Mouse (Mus musculus): ENCODE measurements around the gene Sub1. TPM values are rescaled to one million over a fixed set of nuclear protein-coding genes. Genes with fewer than 3 reads are reported as not detected.

Sub1 gene
- polyA plus RNA-seq, 2 experiments: 226 to 728 TPM

DNA sequence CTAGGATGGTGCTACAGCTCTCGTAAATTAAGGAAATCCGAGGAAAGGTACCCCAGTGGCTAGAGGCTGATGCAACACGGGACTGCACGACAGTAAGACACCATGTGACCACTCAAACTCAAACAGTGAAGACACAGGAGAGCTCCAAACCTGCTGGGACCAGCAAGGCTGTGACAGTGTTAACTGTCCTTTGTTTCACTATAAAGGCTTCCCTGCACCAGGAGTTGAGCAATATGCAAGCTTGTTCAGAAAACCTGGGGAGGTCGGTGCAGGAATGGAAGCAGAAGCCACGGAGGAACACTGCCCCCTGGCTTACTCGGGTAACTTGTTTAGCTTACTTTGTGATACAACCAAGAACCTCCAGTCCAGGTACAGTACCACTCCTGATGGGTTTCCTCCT, 40.4 kb upstream of the Sub1 start:
- no peak overlapping the region for H3K4me3 ChIP-seq (replicated peaks; ENCODE audit: low read length)
- no peak overlapping the region for H3K27ac ChIP-seq (replicated peaks; ENCODE audit: low read depth, low read length)
- no peaks in the 10 kb centered on the region for H3K27me3 ChIP-seq (ENCODE audit: control insufficient read depth, insufficient read depth, low read length)
- H3K36me3 ChIP-seq (ENCODE audit: control insufficient read depth, insufficient read depth, low read length): no peaks in the 10 kb centered on the region
- H3K4me1 ChIP-seq (ENCODE audit: control insufficient read depth, insufficient read depth, low read length): peaks cover 9% of the 10 kb centered on the region
- ATAC-seq (ENCODE audit: low FRiP score, low read depth) (no peak), DNase-seq (ENCODE audit: low spot score) (no peak)
- no peak overlapping the region for H3K9ac ChIP-seq (ENCODE audit: low read depth, low read length, severe bottlenecking)
- no peaks in the 10 kb centered on the region for H3K9me3 ChIP-seq (ENCODE audit: control insufficient read depth, low read length)
- TF ChIP-seq POLR2A (IDR thresholded peaks at IDR 0.05; ENCODE audit: borderline replicate concordance, extremely low read depth, insufficient read depth, insufficient read length): no peak
- H3K4me2 ChIP-seq (replicated peaks; ENCODE audit: low read depth, low read length, severe bottlenecking): no peak overlapping the region
- WGBS: 44% methylated on average over 7 of the region's 7 CpGs

DNA sequence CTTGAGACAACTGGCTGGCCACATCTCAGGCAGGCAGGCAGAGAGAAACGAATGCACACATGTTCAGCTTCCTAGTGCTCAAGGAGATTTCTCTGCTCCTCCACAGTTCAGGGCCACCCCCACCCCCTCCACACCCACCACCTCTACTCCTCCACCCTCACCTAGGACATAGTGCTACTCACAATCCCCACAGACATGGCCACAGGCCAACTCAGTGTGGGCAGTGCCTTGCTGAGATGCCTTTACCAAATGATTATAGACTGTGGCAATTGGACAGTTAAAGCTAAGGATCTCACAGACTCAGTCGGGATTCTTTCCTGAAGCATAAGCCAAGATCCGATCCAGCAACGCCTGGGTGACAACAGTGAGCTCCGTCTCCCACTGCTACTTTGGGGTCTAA, 39.9 kb upstream of the Sub1 start:
- Histone ChIP-seq H3K9ac (ENCODE audit: low read depth, low read length, severe bottlenecking) (no peak overlapping the region), H3K4me2 (replicated peaks; ENCODE audit: low read depth, low read length, severe bottlenecking) (no peak overlapping the region), H3K4me3 (replicated peaks; ENCODE audit: low read length) (no peak overlapping the region), H3K27me3 (ENCODE audit: control insufficient read depth, insufficient read depth, low read length) (no peaks in the 10 kb centered on the region), H3K4me1 (ENCODE audit: control insufficient read depth, insufficient read depth, low read length) (peaks cover 9% of the 10 kb centered on the region), H3K27ac (replicated peaks; ENCODE audit: low read depth, low read length) (no peak overlapping the region), H3K36me3 (ENCODE audit: control insufficient read depth, insufficient read depth, low read length) (no peaks in the 10 kb centered on the region), H3K9me3 (ENCODE audit: control insufficient read depth, low read length) (no peaks in the 10 kb centered on the region)
- ATAC-seq (ENCODE audit: low FRiP score, low read depth) (no peak), DNase-seq (ENCODE audit: low spot score) (no peak)
- no peak for TF ChIP-seq POLR2A (IDR thresholded peaks at IDR 0.05; ENCODE audit: borderline replicate concordance, extremely low read depth, insufficient read depth, insufficient read length)
- WGBS: 66% methylated on average over 5 of the region's 5 CpGs

- Histone ChIP-seq H3K27me3 (ENCODE audit: control insufficient read depth, insufficient read depth, low read length) (no peaks in the 10 kb centered on the region), H3K27ac (replicated peaks; ENCODE audit: low read depth, low read length) (no peak overlapping the region), H3K9ac (ENCODE audit: low read depth, low read length, severe bottlenecking) (no peak overlapping the region), H3K9me3 (ENCODE audit: control insufficient read depth, low read length) (no peaks in the 10 kb centered on the region), H3K4me2 (replicated peaks; ENCODE audit: low read depth, low read length, severe bottlenecking) (no peak overlapping the region), H3K36me3 (ENCODE audit: control insufficient read depth, insufficient read depth, low read length) (no peaks in the 10 kb centered on the region), H3K4me1 (ENCODE audit: control insufficient read depth, insufficient read depth, low read length) (peaks cover 3% of the 10 kb centered on the region), H3K4me3 (replicated peaks; ENCODE audit: low read length) (no peak overlapping the region)
- ATAC-seq (ENCODE audit: low FRiP score, low read depth) (no peak), DNase-seq (ENCODE audit: low spot score) (no peak)
- no peak for TF ChIP-seq POLR2A (IDR thresholded peaks at IDR 0.05; ENCODE audit: borderline replicate concordance, extremely low read depth, insufficient read depth, insufficient read length)
- 76% methylated on average over 4 of the region's 4 CpGs for WGBS
These were observed 37.5 kb upstream of the Sub1 start for GRCm38 (mm10) chr15:12034317-12034716.

DNA sequence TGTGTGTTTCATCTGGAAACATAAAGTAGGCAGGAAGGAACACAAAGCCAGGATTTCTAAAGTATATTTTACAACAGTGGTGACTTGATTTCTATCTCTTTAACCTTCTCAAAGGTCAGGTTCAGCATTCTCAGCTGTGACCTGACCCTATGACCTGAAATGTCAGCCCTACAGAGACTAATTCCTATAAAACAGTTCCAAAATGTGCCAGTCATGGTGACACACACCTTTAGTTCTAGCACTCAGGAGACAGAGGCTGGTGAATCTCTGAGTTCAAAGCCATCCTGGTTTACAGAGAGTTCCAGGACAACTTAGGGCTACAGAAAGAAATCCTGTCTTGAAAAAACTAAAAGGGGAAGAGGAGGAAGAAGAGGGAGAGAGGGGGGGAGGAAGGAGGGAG, 36.4 kb upstream of the Sub1 start:
- DNase-seq (ENCODE audit: low spot score): no peak
- Histone ChIP-seq H3K36me3 (ENCODE audit: control insufficient read depth, insufficient read depth, low read length) (no peaks in the 10 kb centered on the region), H3K9me3 (ENCODE audit: control insufficient read depth, low read length) (no peaks in the 10 kb centered on the region), H3K4me2 (replicated peaks; ENCODE audit: low read depth, low read length, severe bottlenecking) (no peak overlapping the region), H3K27ac (replicated peaks; ENCODE audit: low read depth, low read length) (no peak overlapping the region), H3K9ac (ENCODE audit: low read depth, low read length, severe bottlenecking) (no peak overlapping the region), H3K27me3 (ENCODE audit: control insufficient read depth, insufficient read depth, low read length) (no peaks in the 10 kb centered on the region), H3K4me3 (replicated peaks; ENCODE audit: low read length) (no peak overlapping the region), H3K4me1 (ENCODE audit: control insufficient read depth, insufficient read depth, low read length) (no peaks in the 10 kb centered on the region)
- ATAC-seq (ENCODE audit: low FRiP score, low read depth): no peak
- TF ChIP-seq POLR2A (IDR thresholded peaks at IDR 0.05; ENCODE audit: borderline replicate concordance, extremely low read depth, insufficient read depth, insufficient read length): no peak

- TF ChIP-seq POLR2A (IDR thresholded peaks at IDR 0.05; ENCODE audit: borderline replicate concordance, extremely low read depth, insufficient read depth, insufficient read length): no peak
- Histone ChIP-seq H3K4me1 (ENCODE audit: control insufficient read depth, insufficient read depth, low read length) (no peaks in the 10 kb centered on the region), H3K4me3 (replicated peaks; ENCODE audit: low read length) (no peak overlapping the region), H3K9ac (ENCODE audit: low read depth, low read length, severe bottlenecking) (no peak overlapping the region), H3K36me3 (ENCODE audit: control insufficient read depth, insufficient read depth, low read length) (no peaks in the 10 kb centered on the region), H3K27ac (replicated peaks; ENCODE audit: low read depth, low read length) (no peak overlapping the region), H3K4me2 (replicated peaks; ENCODE audit: low read depth, low read length, severe bottlenecking) (no peak overlapping the region), H3K9me3 (ENCODE audit: control insufficient read depth, low read length) (no peaks in the 10 kb centered on the region), H3K27me3 (ENCODE audit: control insufficient read depth, insufficient read depth, low read length) (no peaks in the 10 kb centered on the region)
- WGBS: 90% methylated on average over 3 of the region's 3 CpGs
- ATAC-seq (ENCODE audit: low FRiP score, low read depth) (no peak), DNase-seq (ENCODE audit: low spot score) (no peak)
These were observed 35.7 kb upstream of the Sub1 start for GRCm38 (mm10) chr15:12032512-12032911.

DNA sequence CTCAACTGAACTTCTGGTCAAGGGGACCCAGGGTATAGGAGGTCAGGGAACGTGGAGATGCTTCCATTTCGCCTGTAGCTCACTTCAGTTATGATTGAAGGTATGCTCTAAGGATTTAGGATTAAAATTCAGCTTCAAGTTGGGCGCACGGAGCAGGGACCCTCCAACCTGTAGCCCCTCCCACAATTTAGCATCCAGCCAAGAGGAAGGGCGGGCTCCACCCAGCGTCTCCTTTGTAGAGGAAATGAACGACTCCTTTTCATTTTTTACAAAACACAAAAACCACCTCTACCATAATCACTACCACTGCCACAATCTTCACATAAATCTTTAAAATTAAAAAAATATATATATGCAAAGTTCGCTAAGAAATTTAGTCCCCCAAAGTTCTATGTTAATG, 35.1 kb upstream of the Sub1 start:
- Histone ChIP-seq H3K4me3 (replicated peaks; ENCODE audit: low read length) (no peak overlapping the region), H3K27ac (replicated peaks; ENCODE audit: low read depth, low read length) (no peak overlapping the region), H3K4me1 (ENCODE audit: control insufficient read depth, insufficient read depth, low read length) (no peaks in the 10 kb centered on the region), H3K9ac (ENCODE audit: low read depth, low read length, severe bottlenecking) (no peak overlapping the region), H3K4me2 (replicated peaks; ENCODE audit: low read depth, low read length, severe bottlenecking) (no peak overlapping the region), H3K9me3 (ENCODE audit: control insufficient read depth, low read length) (no peaks in the 10 kb centered on the region), H3K36me3 (ENCODE audit: control insufficient read depth, insufficient read depth, low read length) (no peaks in the 10 kb centered on the region), H3K27me3 (ENCODE audit: control insufficient read depth, insufficient read depth, low read length) (no peaks in the 10 kb centered on the region)
- 90% methylated on average over 8 of the region's 8 CpGs for WGBS
- no peak for DNase-seq (ENCODE audit: low spot score)
- TF ChIP-seq POLR2A (IDR thresholded peaks at IDR 0.05; ENCODE audit: borderline replicate concordance, extremely low read depth, insufficient read depth, insufficient read length): no peak
- ATAC-seq (ENCODE audit: low FRiP score, low read depth): no peak
